Mouse (Mus musculus) gastrocnemius, postnatal 14 days (tissue): ENCODE results near the gene Stmn3. TPM values are rescaled to one million over a fixed set of nuclear protein-coding genes. Genes with fewer than 3 reads are reported as not detected.

ENCODE experiments used
- DNase-seq: peaks from one replicate; pipeline ENCODE4 v3.0.0; 2021; ENCODE audit warnings: mixed read lengths
- intact Hi-C: fragments of 180-260 bp; cut with DNase I; formaldehyde crosslinking; loops from one replicate; pipeline ENCODE4 v1.15.1; 2025; ENCODE audit warnings: low total_unique reads
- long read RNA-seq, 2 experiments: library from polyadenylated mRNA; stranded (forward); transcript quantifications; one replicate each; pipeline ENCODE4 v2.0.0; 2021
- total RNA-seq, 2 experiments: library from RNA; stranded (reverse); gene quantifications; 2 replicates each; pipeline ENCODE4 v1.2.3; 2021

Stmn3 gene
- total RNA-seq, result under 1 TPM in 1 of 2 experiments, not detected in 1; 0.27 TPM
- long read RNA-seq, experiment 1, partial matches to known transcripts, result 0 of 1 reads
- long read RNA-seq, experiment 1, other reads (novel, unspliced or antisense), result 0 of 1 reads
- long read RNA-seq, experiment 2, result 0 reads

DNA sequence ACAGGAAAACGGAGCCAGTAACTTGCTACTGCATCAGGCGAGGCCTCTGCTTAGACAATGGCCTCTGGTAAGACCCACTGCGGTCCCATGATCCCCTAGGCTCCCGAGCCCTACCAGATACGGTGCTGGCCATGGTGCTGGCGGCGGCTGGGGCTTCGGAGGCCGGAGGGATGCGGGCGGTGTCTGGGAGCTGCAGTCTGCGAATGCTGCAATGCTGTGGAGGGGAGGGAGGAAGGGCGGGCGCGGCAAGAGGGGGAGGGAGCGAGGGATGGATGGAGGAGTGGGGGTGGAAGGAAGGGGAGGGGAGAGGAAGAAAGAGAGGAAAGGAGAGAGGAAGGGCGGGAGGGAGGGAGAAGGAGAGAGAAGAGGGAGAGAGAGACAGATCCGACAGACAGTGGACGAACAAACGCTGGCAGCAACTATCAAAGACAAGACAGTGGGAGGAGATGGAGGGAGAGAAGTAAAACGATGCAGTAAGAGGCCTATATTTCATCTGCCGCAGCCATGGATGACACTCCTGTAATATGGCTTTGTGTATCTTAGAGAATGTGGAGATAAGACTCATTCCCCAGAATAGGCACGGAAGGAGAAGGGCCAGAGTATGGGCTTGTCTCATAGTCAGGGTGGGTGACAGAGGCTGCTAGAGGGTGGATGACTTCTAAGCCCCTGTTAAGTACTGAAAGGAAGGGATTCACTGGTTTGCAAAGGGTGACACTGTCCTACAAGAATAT lies at the start of gene Stmn3:
Stmn3 (minus strand) TSS at position 421 of the 731 bp plus-strand sequence.
- intact Hi-C loops, result no loop called here
- peak; percentile 52 for DNase-seq

GRCm38 (mm10) chr2:181363946-181364345 lies 49.6 kb upstream of the Stmn3 start:
- intact Hi-C loops, result no loop called here

DNA sequence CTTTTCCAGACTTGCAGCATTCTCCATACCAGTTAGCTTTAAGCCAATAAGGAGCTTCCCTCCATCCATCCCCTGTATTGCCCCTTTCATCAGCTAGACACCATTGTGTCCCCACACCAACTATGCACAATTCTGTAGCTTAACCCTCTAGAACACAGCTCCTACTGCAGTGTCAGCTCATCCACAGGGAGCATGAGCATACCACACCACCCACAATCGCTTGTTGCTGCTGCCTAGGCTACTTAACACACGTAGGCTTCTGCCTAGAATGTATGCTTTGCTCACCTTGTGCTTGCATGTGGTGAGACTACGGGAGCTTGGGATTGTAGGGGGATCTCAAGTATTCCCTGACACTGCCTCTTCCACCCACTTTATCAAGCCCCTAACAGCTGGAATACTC lies 42.5 kb upstream of the Stmn3 start:
- no peak for DNase-seq
- intact Hi-C loops, result no loop called here

More at GRCm38 (mm10) chr2:181363946-181364345, 49.6 kb upstream of the Stmn3 start:
- no peak for DNase-seq

- intact Hi-C loops, result no loop called here
- no peak for DNase-seq
These were observed 28.5 kb upstream of the Stmn3 start for GRCm38 (mm10) chr2:181342766-181343165.

DNA sequence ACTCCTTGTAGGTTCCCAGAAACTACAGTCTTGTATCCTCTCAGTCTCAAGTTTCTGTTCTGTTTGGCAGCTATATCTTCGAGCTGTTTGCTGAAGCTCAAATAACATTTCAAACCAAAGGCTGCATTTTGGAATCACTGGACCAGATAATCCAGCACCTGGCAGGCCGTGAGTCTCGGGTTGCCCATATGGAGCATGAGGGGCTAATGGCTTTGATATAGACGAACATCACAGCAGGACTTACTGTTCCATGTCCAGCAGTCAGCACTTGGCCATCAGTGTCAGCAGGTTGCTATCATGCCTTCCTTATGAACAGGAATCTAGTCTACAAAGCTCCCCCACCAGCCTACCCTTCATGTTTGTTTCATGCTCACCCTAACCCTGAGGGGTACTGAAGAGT lies 26.1 kb upstream of the Stmn3 start:
- intact Hi-C loops, result no loop called here
- no peak for DNase-seq

GRCm38 (mm10) chr2:181334023-181334422 lies 19.7 kb upstream of the Stmn3 start:
- DNase-seq, result peak; percentile 51
- intact Hi-C loops, result loop anchor here (5.0 kb wide), 1 partner anchor 152 kb away; no protein-coding TSS in a partner anchor

DNA sequence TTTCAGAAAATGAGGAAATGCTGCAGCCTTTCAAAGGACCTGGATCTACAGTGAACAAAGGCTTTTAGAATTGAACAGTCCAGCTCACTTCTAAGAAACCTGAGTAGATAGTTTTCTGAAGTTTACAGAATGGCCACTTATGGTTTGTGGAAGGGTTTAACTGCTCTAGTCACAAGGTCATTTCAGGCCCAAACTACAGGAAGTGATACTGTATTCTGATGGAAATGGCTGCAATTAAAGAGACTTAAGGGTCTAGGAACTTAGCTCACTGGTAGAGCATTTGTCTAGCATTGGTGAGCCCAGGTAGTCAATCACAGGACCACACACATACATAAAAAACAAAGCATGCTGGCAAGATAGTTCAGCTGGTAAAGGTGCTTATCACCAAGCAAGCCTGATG lies 18.2 kb upstream of the Stmn3 start:
- intact Hi-C loops, result loop anchor here (5.0 kb wide), 1 partner anchor 150 kb away; no protein-coding TSS in a partner anchor
- DNase-seq, result no peak

DNA sequence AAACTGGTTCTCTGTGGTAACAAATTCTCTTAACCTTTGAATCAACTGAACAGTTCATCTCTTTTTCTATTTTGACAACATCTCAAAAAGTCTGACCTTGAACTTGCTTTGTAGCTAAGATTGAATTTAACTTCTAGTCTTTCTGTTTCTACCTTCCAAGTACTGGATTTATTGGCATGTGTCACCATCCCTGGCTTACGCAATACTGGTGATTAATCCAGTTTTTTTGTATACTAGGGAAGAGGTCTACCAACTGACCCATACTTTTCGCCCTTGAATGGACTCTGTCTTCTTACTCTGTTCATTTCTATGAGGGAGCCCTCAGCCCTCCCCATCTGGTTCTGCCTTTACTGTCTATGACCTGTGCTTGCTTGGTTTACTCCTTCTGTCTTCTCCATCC lies 11.8 kb upstream of the Stmn3 start:
- no peak for DNase-seq
- intact Hi-C loops, result no loop called here

GRCm38 (mm10) chr2:181322136-181322535 lies 7.8 kb upstream of the Stmn3 start:
- DNase-seq, result no peak
- intact Hi-C loops, result no loop called here

GRCm38 (mm10) chr2:181320103-181320499 lies 5.8 kb upstream of the Stmn3 start:
- DNase-seq, result no peak
- intact Hi-C loops, result no loop called here

- peak; percentile 84 for DNase-seq
- intact Hi-C loops, result no loop called here
These were observed 5.2 kb upstream of the Stmn3 start, which contains the start of gene Rtel1 for GRCm38 (mm10) chr2:181319248-181320102. Rtel1 (plus strand) TSS chr2:181319739.

- intact Hi-C loops, result no loop called here
These were observed 788 bp downstream of the Stmn3 start for GRCm38 (mm10) chr2:181313344-181314079.

DNA sequence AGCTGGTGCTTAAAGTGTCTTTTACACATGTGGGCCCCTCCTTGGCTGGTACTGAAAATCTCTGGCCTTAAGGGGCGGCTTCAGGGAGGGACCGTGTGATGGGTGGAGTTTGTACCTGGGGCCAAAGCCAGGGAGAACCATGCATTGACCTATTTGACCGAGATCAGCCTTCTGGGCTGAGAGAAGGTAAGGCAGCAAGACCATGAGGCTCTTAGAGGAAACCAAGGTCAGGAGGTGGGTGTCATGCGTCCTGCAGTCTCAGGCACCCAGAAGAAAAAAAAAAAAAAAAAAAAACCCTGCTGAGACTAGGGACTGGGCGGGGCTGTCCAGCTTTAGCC lies 1.3 kb downstream of the Stmn3 start:
- intact Hi-C loops, result no loop called here
- DNase-seq, result no peak

More at GRCm38 (mm10) chr2:181313344-181314079, 788 bp downstream of the Stmn3 start:
- DNase-seq, result peak; percentile 11

DNA sequence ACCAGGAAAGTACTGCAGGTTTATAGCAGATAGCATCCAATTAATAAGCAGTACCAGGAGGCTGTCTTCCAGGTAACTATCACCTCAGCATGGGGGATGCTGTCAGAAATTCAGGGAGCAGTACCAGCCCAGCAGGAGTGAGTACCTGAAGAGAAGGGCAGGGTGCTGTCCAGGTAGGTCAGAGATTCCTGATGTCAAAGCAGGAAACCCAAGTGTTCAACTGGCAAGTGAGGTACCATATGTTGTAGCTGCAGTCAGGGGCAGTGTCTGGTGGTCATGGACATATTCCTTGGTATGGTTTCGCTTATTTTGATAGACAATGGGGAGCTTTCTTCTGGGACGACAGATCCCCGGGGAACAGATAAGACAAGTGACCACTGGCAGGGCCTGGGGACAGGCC lies 1.9 kb downstream of the Stmn3 start:
- intact Hi-C loops, result no loop called here
- no peak for DNase-seq

DNA sequence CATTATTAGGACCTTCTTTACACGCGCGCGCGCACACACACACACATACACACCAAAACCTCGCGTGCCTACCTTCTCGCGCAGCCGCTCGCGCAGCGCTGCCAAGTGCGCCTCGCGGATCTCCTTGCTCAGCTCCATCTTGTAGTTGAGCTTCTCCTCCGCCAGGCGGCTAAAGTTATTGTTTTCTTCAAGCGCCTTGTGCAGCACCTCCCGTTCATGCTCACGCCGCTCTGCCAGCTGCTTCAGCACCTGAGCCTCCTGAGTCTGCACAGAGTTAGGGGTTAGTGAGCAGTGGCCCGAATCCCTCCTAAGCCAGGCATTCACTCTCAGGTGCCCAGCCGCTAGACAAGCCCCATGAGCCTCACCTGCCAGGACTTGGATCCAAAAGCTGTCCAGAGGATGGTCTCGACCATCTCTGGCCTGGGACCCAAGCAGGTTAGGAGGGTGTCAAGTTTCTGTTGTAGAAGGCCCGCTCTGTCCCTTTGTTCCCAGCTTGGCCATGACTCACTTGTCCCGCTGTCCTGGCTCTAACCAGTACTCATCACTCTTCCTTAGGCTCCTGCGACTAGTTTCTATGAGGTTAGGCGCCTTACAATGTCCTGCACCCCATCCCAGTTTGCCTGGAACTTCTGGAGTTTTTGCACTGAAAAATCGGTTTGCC lies 7.0 kb downstream of the Stmn3 start:
- intact Hi-C loops, result no loop called here
- DNase-seq, result peak; percentile 11

DNA sequence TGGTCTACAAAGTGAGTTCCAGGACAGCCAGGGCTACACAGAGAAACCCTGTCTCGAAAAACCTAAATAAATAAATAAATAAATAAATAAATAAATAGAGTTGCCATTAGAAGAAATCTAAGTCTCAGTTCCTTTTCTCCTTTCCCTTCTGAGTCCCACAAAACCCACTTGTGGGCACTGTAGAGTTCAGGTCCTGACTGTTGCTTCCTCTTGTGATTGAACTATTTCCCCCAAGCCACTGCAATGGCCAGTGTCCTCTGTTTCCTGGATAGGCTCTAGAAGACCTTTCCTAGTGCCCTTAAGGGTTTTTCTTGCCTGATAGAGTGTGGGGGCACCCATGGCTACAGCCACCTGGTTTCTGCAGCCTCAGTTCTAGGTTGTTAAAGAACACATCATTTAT lies 9.4 kb downstream of the Stmn3 start:
- intact Hi-C loops, result no loop called here
- no peak for DNase-seq

DNA sequence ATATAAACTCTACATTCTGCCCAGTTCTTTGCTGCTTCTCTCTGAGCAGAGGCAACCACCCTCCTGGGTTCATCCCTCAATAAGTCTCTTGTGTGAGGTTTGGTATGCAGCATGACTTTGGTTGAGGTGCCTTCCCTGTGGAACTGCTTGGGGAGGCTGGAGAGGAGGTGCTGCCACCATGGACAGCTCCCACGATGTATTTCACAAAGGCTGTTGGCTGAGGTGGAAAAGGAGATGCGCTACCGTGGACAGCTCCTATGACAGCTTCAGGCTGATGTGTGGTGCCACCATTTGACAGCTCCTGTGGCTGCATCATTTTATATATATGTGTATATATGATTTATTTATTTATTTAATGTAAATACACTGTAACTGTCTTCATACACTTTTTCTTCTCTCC lies 12.3 kb downstream of the Stmn3 start:
- intact Hi-C loops, result no loop called here
- DNase-seq, result no peak

DNA sequence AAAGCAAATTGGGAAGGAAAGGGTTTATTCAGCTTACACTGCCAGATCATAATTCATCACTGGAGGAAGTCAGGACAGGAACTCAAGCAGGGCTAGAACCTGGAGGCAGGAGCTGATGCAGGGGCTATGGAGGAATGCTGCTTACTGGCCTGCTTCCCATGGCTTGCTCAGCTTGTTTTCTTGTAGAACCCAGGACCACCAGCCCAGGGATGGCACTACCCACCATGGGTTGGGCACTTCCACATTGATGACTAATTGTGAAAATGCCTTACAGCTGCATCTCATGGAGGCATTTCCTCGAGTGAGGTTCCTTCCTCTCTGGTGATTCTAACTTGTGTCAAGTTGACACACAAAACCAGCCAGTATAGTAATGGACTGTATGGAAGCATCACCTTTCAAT lies 23.4 kb downstream of the Stmn3 start:
- no peak for DNase-seq
- intact Hi-C loops, result no loop called here

GRCm38 (mm10) chr2:181288691-181289090 lies 25.6 kb downstream of the Stmn3 start:
- DNase-seq, result no peak
- intact Hi-C loops, result no loop called here
